Mouse (Mus musculus) heart, adult 2 months (tissue): Measurements from ENCODE around the gene Reep3.

Experiments used
- CTCF ChIP-seq: fragments of 200-600 bp; IDR thresholded peaks from 2 replicates; pipeline ENCODE4 v1.8.1; 2022; ENCODE audit warnings: antibody characterized with exemption, mild to moderate bottlenecking, moderate library complexity
- POLR2A ChIP-seq: fragments of 200-500 bp; IDR thresholded peaks from 2 replicates; pipeline ENCODE4 v1.6.1; 2011; ENCODE audit warnings: mild to moderate bottlenecking, low read depth, low read length, control low read depth; ENCODE audit not compliant: insufficient read depth

DNA sequence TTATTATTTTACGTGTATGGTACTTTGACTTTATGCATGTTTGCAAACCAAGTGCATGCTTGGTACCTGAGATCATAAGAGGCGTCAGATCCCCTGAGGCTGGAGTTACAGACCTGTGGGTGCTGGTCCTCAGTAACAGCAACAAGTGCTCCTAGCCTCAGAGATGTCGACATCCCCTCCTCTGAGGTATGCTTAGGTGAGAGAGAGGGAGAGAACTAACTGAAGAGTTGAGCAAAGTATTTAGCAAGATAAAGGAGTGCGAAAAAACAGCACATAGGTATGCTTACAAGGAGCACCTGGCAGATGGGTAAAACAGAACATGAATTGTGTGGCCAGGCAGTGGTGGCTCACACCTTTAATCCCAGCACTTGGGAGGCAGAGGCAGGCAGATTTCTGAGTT lies 6.1 kb downstream of the Reep3 start:
- TF ChIP-seq CTCF (no peak), POLR2A (no peak)
